Mouse (Mus musculus) kidney, postnatal 14 days (tissue): ENCODE measurements around the gene Dnajb13.
A peak's percentile ranks its signal among the peaks of the same experiment; 100 is the strongest.
"Not testable (repeated sequence)": the region's sequence is repeated elsewhere in the genome, so short reads cannot be mapped to it uniquely, and the experiment has no call there.

ENCODE experiments used
- DNase-seq: peaks from one replicate; pipeline ENCODE4 v3.0.0; 2022; ENCODE audit warnings: mixed read lengths

The Dnajb13 gene

GRCm38 (mm10) chr7:100484493-100484892 is 30.3 kb downstream of the Dnajb13 start:
- DNase-seq: no peak

- DNase-seq: not testable (repeated sequence)
Measured at GRCm38 (mm10) chr7:100482046-100482445, 32.7 kb downstream of the Dnajb13 start.

GRCm38 (mm10) chr7:100480175-100480574 is 34.6 kb downstream of the Dnajb13 start:
- no peak for DNase-seq

- DNase-seq: no peak
Measured at GRCm38 (mm10) chr7:100479823-100480164, 35.0 kb downstream of the Dnajb13 start.

GRCm38 (mm10) chr7:100479100-100479822 is 35.5 kb downstream of the Dnajb13 start:
- DNase-seq: no peak

GRCm38 (mm10) chr7:100474680-100475079 is 40.1 kb downstream of the Dnajb13 start:
- DNase-seq: peak; percentile 81

GRCm38 (mm10) chr7:100473846-100474454 is 40.8 kb downstream of the Dnajb13 start:
- no peak for DNase-seq

- DNase-seq: no peak
Measured at GRCm38 (mm10) chr7:100472777-100473176, 42.0 kb downstream of the Dnajb13 start, which contains the start of gene Ucp3. TSS of gene Ucp3 (plus strand) at chr7:100472990.

GRCm38 (mm10) chr7:100471407-100471797 is 43.4 kb downstream of the Dnajb13 start:
- no peak for DNase-seq

GRCm38 (mm10) chr7:100470796-100471406 is 43.9 kb downstream of the Dnajb13 start:
- no peak for DNase-seq

- DNase-seq: no peak
Measured at GRCm38 (mm10) chr7:100469502-100469901, 45.3 kb downstream of the Dnajb13 start.

- no peak for DNase-seq
Measured at GRCm38 (mm10) chr7:100468761-100469160, 46.0 kb downstream of the Dnajb13 start.

- no peak for DNase-seq
Measured at GRCm38 (mm10) chr7:100466781-100467510, 47.8 kb downstream of the Dnajb13 start.

GRCm38 (mm10) chr7:100465656-100466309 is 49.0 kb downstream of the Dnajb13 start:
- peak; percentile 91 for DNase-seq

GRCm38 (mm10) chr7:100465248-100465647 is 49.5 kb downstream of the Dnajb13 start:
- peak; percentile 84 for DNase-seq

GRCm38 (mm10) chr7:100464248-100464647 is 50.5 kb downstream of the Dnajb13 start:
- no peak for DNase-seq

GRCm38 (mm10) chr7:100463757-100464156 is 51.0 kb downstream of the Dnajb13 start:
- peak; percentile 63 for DNase-seq

GRCm38 (mm10) chr7:100463194-100463593 is 51.6 kb downstream of the Dnajb13 start:
- DNase-seq: no peak

- peak; percentile 79 for DNase-seq
Measured at GRCm38 (mm10) chr7:100461621-100462151, 53.1 kb downstream of the Dnajb13 start.

- DNase-seq: no peak
Measured at GRCm38 (mm10) chr7:100459862-100460261, 54.9 kb downstream of the Dnajb13 start.

GRCm38 (mm10) chr7:100458153-100458552 is 56.6 kb downstream of the Dnajb13 start:
- no peak for DNase-seq
